Mouse (Mus musculus): ENCODE results near the gene Mapk1.

DNA sequence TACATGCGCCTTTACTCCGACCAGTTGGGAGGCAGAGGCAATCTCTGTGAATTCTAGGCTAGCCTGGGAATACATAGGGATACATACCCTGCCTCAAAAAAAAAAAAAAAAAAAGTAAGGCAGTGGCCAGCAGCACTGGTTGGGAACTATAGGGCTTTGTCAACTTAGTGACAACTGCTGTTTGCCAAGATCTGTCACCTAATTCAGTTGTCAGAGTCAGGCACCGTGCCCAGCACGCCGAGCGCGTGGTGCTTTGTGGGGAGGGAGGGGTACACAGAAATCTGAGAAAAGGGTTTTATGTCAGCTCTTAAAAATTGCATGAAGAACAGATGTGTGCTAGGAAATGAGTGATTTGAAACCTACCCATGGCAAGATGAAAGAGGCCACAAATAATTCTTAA lies 94.9 kb downstream of the Mapk1 start:
- TF ChIP-seq CTCF (IDR thresholded peaks at IDR 0.05; ENCODE audit: low read depth, low read length), result no peak
- TF ChIP-seq POLR2A (IDR thresholded peaks at IDR 0.05; ENCODE audit: extremely low read depth, insufficient read depth, low read length), result no peak

Data from liver, adult 2 months (tissue).